Mouse (Mus musculus) bone marrow macrophage, adult 2 months (primary cell): Measurements from ENCODE around the gene Gatad1. TPM values are rescaled to one million over a fixed set of nuclear protein-coding genes. Genes with fewer than 3 reads are reported as not detected.
A peak's percentile ranks its signal among the peaks of the same experiment; 100 is the strongest.

Experiments
- H3K27ac ChIP-seq: 2 replicates; pipeline ENCODE4 v1.5.1; 2012; ENCODE audit warnings: low read depth, low read length; ENCODE audit not compliant: insufficient read depth
- H3K4me1 ChIP-seq: 2 replicates; pipeline ENCODE4 v1.6.1; 2012; ENCODE audit warnings: low read length; ENCODE audit not compliant: control insufficient read depth, insufficient read depth
- H3K4me3 ChIP-seq: 2 replicates; pipeline ENCODE4 v1.5.1; 2012; ENCODE audit warnings: mild to moderate bottlenecking, low read length, moderate library complexity; ENCODE audit not compliant: insufficient read depth
- CTCF ChIP-seq: IDR thresholded peaks from 2 replicates; pipeline ENCODE4 v1.5.1; 2012; ENCODE audit warnings: low read depth, mild to moderate bottlenecking, low read length, moderate library complexity
- POLR2A ChIP-seq: IDR thresholded peaks from 2 replicates; pipeline ENCODE4 v1.6.1; 2012; ENCODE audit warnings: mild to moderate bottlenecking, low read depth, low read length, borderline replicate concordance
- polyA plus RNA-seq: library from polyadenylated mRNA; stranded (reverse); fragments of >200 nt; gene quantifications from 2 replicates; pipeline ENCODE4 v1.2.4, GENCODE M21; 2012; ENCODE audit not compliant: missing spikeins, insufficient read depth, insufficient read length

Gene Gatad1
- polyA plus RNA-seq, 1 experiment = 76.2 TPM

DNA sequence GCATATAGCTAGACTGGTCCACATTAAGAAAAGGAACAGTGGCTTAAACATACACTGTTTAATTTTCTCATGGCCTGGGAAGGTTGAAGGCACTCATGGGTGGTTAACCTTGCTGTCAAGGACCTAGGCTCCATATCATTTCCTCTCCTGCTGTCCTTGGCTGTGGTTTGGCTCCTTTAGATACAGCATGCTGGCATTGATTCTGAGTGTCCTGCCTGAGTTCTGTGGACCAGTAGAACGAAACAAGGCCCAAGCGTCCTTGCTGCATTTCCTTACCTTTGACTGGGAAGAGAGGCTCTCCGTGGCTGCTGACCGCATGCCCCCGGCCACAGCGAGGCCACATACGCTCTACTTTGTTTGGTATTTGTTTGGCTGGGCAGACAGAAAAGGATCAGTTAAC lies 47.7 kb downstream of the Gatad1 start:
- Histone ChIP-seq H3K4me1 (no peaks in the 10 kb centered on the region), H3K4me3 (no peak overlapping the region), H3K27ac (no peak overlapping the region)
- TF ChIP-seq POLR2A (no peak), CTCF (no peak)

DNA sequence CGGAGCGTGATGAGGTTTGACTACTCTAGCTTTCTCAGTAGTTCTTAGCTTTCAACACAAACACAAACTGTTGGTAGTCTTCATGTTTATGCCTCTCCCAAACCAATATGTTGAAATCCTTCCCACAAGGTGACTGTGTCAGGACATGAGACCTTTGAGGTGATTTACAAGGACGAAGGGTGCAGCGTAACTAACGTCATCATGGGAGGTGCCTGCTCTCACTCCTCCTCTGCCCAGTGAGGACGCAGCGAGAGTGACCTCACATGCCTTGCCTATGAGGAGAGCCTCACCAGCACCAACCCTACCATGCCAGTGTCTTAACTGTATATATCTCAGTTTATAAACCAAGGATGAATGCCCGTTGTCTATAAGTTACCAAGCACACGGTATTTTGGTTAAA lies 49.9 kb downstream of the Gatad1 start:
- no peak overlapping the region for H3K27ac ChIP-seq
- TF ChIP-seq CTCF (no peak), POLR2A (no peak)
- H3K4me1 ChIP-seq = no peaks in the 10 kb centered on the region
- H3K4me3 ChIP-seq = no peak overlapping the region

DNA sequence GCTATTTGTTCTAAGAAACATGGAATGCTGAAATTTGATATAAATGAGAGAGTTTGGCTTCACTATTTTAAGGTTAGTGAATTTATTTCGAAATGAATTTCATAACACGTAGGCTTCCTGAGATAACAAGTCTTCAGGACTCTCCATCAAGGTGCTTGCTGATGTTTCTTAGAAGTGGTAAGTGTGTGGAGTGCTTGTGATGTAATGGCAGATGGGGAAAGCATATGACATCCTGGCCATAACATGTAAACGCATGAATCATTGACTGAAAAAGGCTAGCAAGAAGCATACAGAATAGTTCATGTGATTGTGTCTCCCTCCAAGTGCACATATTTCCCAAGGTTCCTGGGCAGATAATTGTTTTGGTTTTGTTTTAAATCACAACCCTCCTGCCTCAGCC lies 56.2 kb downstream of the Gatad1 start:
- Histone ChIP-seq H3K4me1 (peaks cover 8% of the 10 kb centered on the region), H3K27ac (no peak overlapping the region), H3K4me3 (no peak overlapping the region)
- TF ChIP-seq CTCF (no peak), POLR2A (no peak)

DNA sequence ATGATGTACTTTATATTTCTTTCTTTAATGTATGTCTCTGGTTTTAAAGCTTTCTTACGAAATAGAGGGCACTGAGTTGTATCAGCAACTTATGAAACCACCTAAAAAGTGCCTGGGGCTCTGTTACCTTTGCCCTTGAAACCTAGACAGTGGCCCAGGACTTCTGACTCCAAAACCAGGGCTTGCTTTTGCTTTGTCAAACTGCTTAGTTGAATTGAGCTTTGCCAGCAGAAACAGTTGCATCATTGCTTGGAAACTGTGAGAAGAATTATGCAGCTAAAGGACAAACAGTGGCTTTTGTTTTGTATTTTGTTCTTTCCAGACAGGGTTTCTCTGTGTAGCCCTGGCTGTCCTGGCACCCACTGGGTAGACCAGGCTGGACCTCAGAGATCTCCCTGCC lies 56.7 kb downstream of the Gatad1 start:
- Histone ChIP-seq H3K4me1 (peaks cover 8% of the 10 kb centered on the region), H3K4me3 (no peak overlapping the region), H3K27ac (no peak overlapping the region)
- TF ChIP-seq CTCF (no peak), POLR2A (no peak)

DNA sequence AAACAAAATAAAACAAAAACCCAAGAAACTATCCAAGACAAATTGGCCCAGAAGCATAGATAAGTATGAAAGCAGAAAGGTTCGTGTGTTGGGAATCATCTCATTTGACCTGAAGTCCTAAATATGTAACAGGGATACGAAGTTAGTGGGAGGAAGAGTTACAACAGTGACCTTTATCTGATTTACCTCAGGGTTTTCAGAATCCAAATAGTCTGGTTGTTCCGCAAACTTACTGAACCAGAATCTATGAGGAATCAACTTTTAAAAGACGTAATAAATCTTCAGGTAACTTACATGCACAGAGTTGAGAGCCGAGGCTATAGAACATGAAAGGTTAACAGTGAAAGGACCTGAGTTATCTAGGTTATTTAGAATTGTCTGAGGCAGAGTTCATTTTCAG lies 58.2 kb downstream of the Gatad1 start:
- Histone ChIP-seq H3K4me3 (no peak overlapping the region), H3K4me1 (peaks cover 12% of the 10 kb centered on the region), H3K27ac (no peak overlapping the region)
- TF ChIP-seq POLR2A (no peak), CTCF (no peak)

DNA sequence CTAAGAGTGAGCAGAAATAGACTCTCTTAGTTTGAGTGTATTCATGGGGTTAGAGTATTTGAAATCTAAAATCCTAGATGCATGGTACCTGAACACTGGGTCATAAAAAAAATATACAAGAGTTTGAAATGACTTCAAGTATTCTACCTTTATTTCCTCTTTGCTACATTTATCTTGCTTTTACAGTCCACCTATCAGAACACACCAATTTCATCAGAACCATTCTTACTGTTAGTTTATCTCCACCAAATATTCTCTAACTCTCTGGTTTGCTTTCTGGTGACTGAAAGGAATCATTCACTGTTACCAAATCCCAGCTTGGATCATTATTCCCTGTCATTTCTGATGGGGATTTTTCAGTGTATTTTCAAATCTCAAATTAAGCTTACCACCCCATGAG lies 59.8 kb downstream of the Gatad1 start:
- no peak for TF ChIP-seq CTCF
- no peak for TF ChIP-seq POLR2A
- peak overlapping the region; percentile 82 for H3K4me3 ChIP-seq
- peaks cover 12% of the 10 kb centered on the region for H3K4me1 ChIP-seq
- no peak overlapping the region for H3K27ac ChIP-seq

DNA sequence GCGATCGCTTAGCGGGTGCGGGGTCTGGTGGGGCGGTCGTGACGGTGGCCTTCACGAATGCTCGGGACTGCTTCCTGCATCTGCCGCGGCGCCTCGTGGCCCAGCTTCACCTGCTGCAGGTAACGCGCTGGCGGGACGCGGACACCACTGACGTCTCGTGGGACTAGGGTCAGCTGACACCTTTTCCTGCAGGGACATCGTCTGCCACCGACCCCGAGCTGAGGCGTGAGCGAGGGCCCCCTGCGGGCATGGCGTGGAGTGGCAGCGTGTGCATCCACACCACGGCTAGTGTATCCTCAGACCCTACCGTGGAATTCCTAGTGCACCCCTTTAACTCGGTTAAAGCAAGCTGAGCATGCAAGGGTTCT lies 60.6 kb downstream of the Gatad1 start, which contains the start of gene Rbm48:
Gene Rbm48 (minus strand): TSS at position 187 of the 368 bp plus-strand sequence.
- Histone ChIP-seq H3K4me1 (peaks cover 11% of the 10 kb centered on the region), H3K27ac (peak within 1 kb of the TSS; percentile 5; the same call in 1 of the 2 replicates), H3K4me3 (peak within 1 kb of the TSS; percentile 82)
- TF ChIP-seq CTCF (peak; percentile 39), POLR2A (no peak)

DNA sequence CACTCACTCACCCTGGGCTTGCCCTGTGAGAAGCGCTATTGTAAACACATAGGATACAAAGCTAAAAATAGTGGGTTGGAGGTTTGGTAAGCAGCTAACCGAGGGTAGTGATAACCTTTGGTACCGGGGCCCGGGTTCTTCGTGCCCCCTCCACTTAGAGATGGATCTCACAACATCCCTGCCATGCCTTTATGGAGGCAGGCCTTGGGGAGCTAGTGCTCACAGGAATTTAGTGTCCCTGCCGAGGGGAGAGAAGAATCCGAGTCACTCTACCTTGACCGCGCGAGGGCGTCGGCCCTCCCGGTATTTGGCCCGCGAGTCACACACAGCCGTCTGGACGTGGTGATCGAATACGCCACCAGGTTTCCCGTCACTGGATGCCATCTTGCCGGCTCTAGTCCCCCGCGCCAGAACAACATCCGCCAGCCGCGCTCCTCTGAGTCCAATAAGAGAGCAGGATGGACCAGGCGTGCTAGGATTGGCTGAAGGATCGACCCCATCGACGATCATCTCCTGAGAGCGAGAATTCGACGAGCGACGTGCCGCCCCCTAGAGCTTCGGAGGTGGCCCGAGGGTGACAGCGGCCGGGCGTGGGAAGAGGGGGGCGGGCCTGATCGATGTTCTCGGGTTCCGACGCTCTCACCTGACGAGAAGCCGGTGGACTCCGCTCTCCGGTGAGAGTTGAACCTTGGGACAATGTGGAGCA lies 61.1 kb downstream of the Gatad1 start, which contains the start of gene Pex1:
Gene Pex1 (plus strand): TSS at position 374 of the 706 bp plus-strand sequence.
- peak within 1 kb of the TSS; percentile 82 for H3K4me3 ChIP-seq
- TF ChIP-seq POLR2A (no peak), CTCF (no peak; the same call in 1 of the 2 replicates)
- H3K27ac ChIP-seq = peak within 1 kb of the TSS; percentile 5; the same call in 1 of the 2 replicates
- peaks cover 7% of the 10 kb centered on the region for H3K4me1 ChIP-seq

Other genes with a start within 250 kb of the Gatad1 start
- gene Fam133b, start 113.4 kb downstream of the Gatad1 start, polyA plus RNA-seq = 24.3 and 26.0 TPM in 2 replicates
- gene 1700109H08Rik, start 85.6 kb downstream of the Gatad1 start, polyA plus RNA-seq = 6.4 and 7.0 TPM in 2 replicates
- gene Pex1, start 61.1 kb downstream of the Gatad1 start, polyA plus RNA-seq = 22.3 and 24.4 TPM in 2 replicates
- 8.8 and 11.0 TPM in 2 replicates for gene Rbm48, start 60.6 kb downstream of the Gatad1 start, polyA plus RNA-seq
- not detected in 2 replicates for gene Tmbim7, start 6.0 kb downstream of the Gatad1 start, polyA plus RNA-seq
- gene Ankib1, start 145.7 kb upstream of the Gatad1 start, polyA plus RNA-seq = 15.0 and 18.5 TPM in 2 replicates
- gene Krit1, start 146.0 kb upstream of the Gatad1 start, polyA plus RNA-seq = 42.8 and 54.8 TPM in 2 replicates
- gene Lrrd1, start 188.0 kb upstream of the Gatad1 start, polyA plus RNA-seq = 0.41 TPM in 1 of 2 replicates, not detected in the other
- 6.2 and 11.4 TPM in 2 replicates for gene Mterf1a, start 236.7 kb upstream of the Gatad1 start, polyA plus RNA-seq